Mouse (Mus musculus) erythroblast, embryonic 14.5 days (primary cell): Measurements from ENCODE around the gene C1qtnf9.

ENCODE experiments used
- GATA1 ChIP-seq: IDR thresholded peaks from 2 replicates; pipeline ENCODE4 v1.6.1; 2012; ENCODE audit warnings: low read length, inconsistent platforms, mixed read lengths
- TAL1 ChIP-seq: IDR thresholded peaks from 3 replicates; pipeline ENCODE4 v1.6.1; 2012; ENCODE audit warnings: low read length, inconsistent platforms, mixed read lengths

GRCm38 (mm10) chr14:60776521-60776920 is 8.6 kb downstream of the C1qtnf9 start:
- TF ChIP-seq TAL1 (no peak), GATA1 (no peak)
